Mouse (Mus musculus): ENCODE data around the gene Fam208a. TPM values are rescaled to one million over a fixed set of nuclear protein-coding genes. Genes with fewer than 3 reads are reported as not detected.
A peak's percentile ranks its signal among the peaks of the same experiment; 100 is the strongest.

Gene Fam208a
- total and polyA plus RNA-seq, 3 experiments, result 4.4 to 11.4 (median 8.2) TPM

DNA sequence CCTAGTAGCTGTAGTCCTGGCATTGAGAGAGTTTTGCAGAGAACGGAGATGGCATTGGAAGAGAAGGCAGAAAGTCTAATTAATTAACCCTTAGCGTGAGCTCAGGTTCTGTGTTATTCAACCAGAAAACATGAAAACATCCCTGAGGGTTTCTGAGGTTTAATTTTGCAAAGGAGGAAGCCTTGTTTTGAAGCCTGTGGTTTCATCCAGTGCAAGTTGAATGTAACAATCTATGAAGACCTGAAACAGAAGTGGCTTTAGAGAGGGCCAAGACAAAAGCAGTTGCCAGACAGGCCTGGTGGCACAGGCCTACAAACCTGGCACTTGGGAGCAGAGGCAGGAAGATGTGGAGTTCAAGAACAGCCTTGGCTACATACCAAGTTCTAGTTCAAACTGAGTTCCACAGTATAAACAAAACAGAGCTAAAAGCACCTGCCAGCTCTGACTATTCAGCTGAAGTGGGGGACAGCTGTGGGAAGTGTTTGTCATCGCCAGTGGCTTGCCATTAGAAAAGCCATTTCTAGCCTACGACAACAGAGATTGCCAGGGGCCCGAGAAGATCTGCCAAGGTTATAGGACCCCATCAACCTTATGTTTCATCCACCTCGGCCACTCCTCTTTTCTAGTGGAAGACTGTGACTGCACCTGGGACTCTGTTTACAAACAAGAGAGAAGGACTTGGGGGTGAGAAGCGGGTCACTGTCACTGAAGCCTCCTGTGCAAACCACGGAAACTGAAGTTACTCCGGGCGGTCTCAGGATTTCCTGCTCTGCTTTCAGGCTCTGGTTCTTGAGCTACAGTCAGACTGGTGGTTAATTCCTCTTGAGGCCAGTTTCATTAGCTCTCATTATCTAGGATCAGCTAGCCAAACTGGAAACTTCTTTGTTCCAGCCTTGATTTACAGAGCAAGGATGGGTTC is 26.0 kb upstream of the Fam208a start:
- Histone ChIP-seq H3K4me3 (replicated peaks in 1 of 3; ENCODE audit: low read depth in 2 of 3, low read length in 2 of 3, poor library complexity in 1 of 3) (no peak overlapping the region), H3K9ac (ENCODE audit: insufficient read depth, low read depth) (no peak overlapping the region), H3K4me2 (ENCODE audit: insufficient read depth, low read depth, poor library complexity, severe bottlenecking) (no peak overlapping the region), H3K36me3 (replicated peaks in 1 of 2; ENCODE audit: control insufficient read depth in 1 of 2, insufficient read depth in 1 of 2, low read length in 1 of 2) (no peaks in the 10 kb centered on the region), H3K4me1 (ENCODE audit: control insufficient read depth in 1 of 2, insufficient read depth in 2 of 2) (peaks cover 13 to 50% of the 10 kb centered on the region in 2 experiments), H3K9me3 (replicated peaks; ENCODE audit: low read length) (peaks cover 10% of the 10 kb centered on the region), H3K79me2 (replicated peaks; ENCODE audit: control insufficient read depth, extremely low read depth, insufficient read depth, poor library complexity, severe bottlenecking) (no peaks in the 10 kb centered on the region), H3K27me3 (replicated peaks) (peaks cover 5% of the 10 kb centered on the region), H3K27ac (ENCODE audit: insufficient read depth, low read depth) (no peak overlapping the region)
- dilution Hi-C loops (cut with MboI; ENCODE audit: extremely low pct_ligation_motif_present, extremely low pct_unique_long_range_greater_than_20kb, low sequenced_read_pairs) (no loop called here), in situ Hi-C loops (cut with MboI; ENCODE audit: low pct_ligation_motif_present, low pct_unique_long_range_greater_than_20kb, low sequenced_read_pairs) (no loop called here)
- peak; percentile 46 for DNase-seq (ENCODE audit: extremely low read depth)
- TF ChIP-seq MEF2A (IDR thresholded peaks at IDR 0.05; ENCODE audit: borderline replicate concordance, low read depth, low read length), result no peak
- TF ChIP-seq TBP (conservative IDR thresholded peaks at IDR 0.05; ENCODE audit: low read depth, low read length), result no peak
- no peak for TF ChIP-seq UBTF (IDR thresholded peaks at IDR 0.05; ENCODE audit: low read depth, low read length)
- no peak for TF ChIP-seq MAZ (IDR thresholded peaks at IDR 0.05; ENCODE audit: low read depth, low read length)
- no peak for TF ChIP-seq JUND (conservative IDR thresholded peaks at IDR 0.05; ENCODE audit: low read depth, low read length)
- TF ChIP-seq JUN (IDR thresholded peaks at IDR 0.05; ENCODE audit: insufficient read depth, low read depth, low read length), result no peak
- TF ChIP-seq CTCF (conservative IDR thresholded peaks at IDR 0.05 in 1 of 2, IDR thresholded peaks at IDR 0.05 in 1 of 2; ENCODE audit: low read depth in 2 of 2, low read length in 2 of 2), result no peak
- no peak for TF ChIP-seq SMC3 (IDR thresholded peaks at IDR 0.05; ENCODE audit: low read depth, low read length)

DNA sequence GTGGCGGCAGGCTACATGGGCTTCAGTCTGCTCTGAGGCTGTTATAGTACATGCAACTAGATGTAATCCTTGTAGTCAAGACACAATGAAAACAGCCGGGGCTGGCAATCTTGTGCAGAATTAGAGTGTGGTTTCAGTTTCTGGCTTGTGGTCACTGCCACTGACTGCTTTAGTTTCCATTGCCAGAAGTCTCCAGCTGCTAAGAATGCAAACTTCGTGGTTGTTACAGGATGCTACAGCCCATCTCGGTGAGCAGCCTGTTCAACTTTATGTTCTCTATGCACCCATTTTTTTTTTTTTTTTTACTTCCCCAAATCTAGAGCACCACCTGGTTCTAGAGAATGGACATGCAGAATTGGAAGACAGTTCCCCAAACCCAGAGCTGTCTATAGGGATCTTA is 23.2 kb upstream of the Fam208a start:
- Histone ChIP-seq H3K27ac (ENCODE audit: insufficient read depth, low read depth) (peak overlapping the region; percentile 76), H3K79me2 (replicated peaks; ENCODE audit: control insufficient read depth, extremely low read depth, insufficient read depth, poor library complexity, severe bottlenecking) (no peaks in the 10 kb centered on the region), H3K27me3 (replicated peaks) (no peaks in the 10 kb centered on the region), H3K9ac (ENCODE audit: insufficient read depth, low read depth) (peak overlapping the region; percentile 75; the same call in 1 of the 2 replicates), H3K4me1 (ENCODE audit: control insufficient read depth in 1 of 2, insufficient read depth in 2 of 2) (peaks cover 11 to 45% of the 10 kb centered on the region in 2 experiments), H3K36me3 (replicated peaks in 1 of 2; ENCODE audit: control insufficient read depth in 1 of 2, insufficient read depth in 1 of 2, low read length in 1 of 2) (no peaks in the 10 kb centered on the region), H3K9me3 (replicated peaks; ENCODE audit: low read length) (peaks cover 22% of the 10 kb centered on the region), H3K4me3 (replicated peaks in 1 of 3; ENCODE audit: low read depth in 2 of 3, low read length in 2 of 3, poor library complexity in 1 of 3) (peak overlapping the region; percentile 20 to 51 (median 41)), H3K4me2 (ENCODE audit: insufficient read depth, low read depth, poor library complexity, severe bottlenecking) (peak overlapping the region; percentile 88)
- peak; percentile 97 for DNase-seq (ENCODE audit: extremely low read depth)
- dilution Hi-C loops (cut with MboI; ENCODE audit: extremely low pct_ligation_motif_present, extremely low pct_unique_long_range_greater_than_20kb, low sequenced_read_pairs) (no loop called here), in situ Hi-C loops (cut with MboI; ENCODE audit: low pct_ligation_motif_present, low pct_unique_long_range_greater_than_20kb, low sequenced_read_pairs) (loop anchor here (5.0 kb wide), 1 partner anchor 218 kb away; no protein-coding TSS in a partner anchor)
- TF ChIP-seq CTCF (conservative IDR thresholded peaks at IDR 0.05 in 1 of 2, IDR thresholded peaks at IDR 0.05 in 1 of 2; ENCODE audit: low read depth in 2 of 2, low read length in 2 of 2), result peak in 1 of 2 experiments; percentile 52; a peak in 2 of 4 replicates
- TF ChIP-seq NELFE (IDR thresholded peaks at IDR 0.05; ENCODE audit: low read depth, low read length), result no peak
- TF ChIP-seq ZKSCAN1 (IDR thresholded peaks at IDR 0.05; ENCODE audit: borderline replicate concordance, low read depth, low read length), result no peak
- no peak for TF ChIP-seq ZMIZ1 (IDR thresholded peaks at IDR 0.05; ENCODE audit: low read depth, low read length)
- TF ChIP-seq GABPA (IDR thresholded peaks at IDR 0.05; ENCODE audit: insufficient replicate concordance, low read depth, low read length), result no peak
- 0 out of 2 replicates have a peak, but pooled peaks have one; percentile 31 for TF ChIP-seq MAX (IDR thresholded peaks at IDR 0.05; ENCODE audit: low read length)
- TF ChIP-seq ZNF384 (IDR thresholded peaks at IDR 0.05; ENCODE audit: low read depth, low read length), result peak; percentile 99
- TF ChIP-seq ETS1 (conservative IDR thresholded peaks at IDR 0.05; ENCODE audit: low read depth, low read length), result peak; percentile 95
- TF ChIP-seq BHLHE40 (IDR thresholded peaks at IDR 0.05; ENCODE audit: low read depth, low read length), result peak; percentile 91
- peak; percentile 98 for TF ChIP-seq EP300 (IDR thresholded peaks at IDR 0.05; ENCODE audit: low read length)
- TF ChIP-seq USF2 (conservative IDR thresholded peaks at IDR 0.05; ENCODE audit: low read depth, low read length), result no peak
- TF ChIP-seq TCF12 (IDR thresholded peaks at IDR 0.05; ENCODE audit: low read depth, low read length), result peak; percentile 98
- TF ChIP-seq USF1 (IDR thresholded peaks at IDR 0.05; ENCODE audit: low read depth, low read length), result no peak
- TF ChIP-seq E2F4 (IDR thresholded peaks at IDR 0.05; ENCODE audit: insufficient replicate concordance, low read depth, low read length), result no peak
- TF ChIP-seq UBTF (IDR thresholded peaks at IDR 0.05; ENCODE audit: low read depth, low read length), result no peak
- peak; percentile 96 for TF ChIP-seq IRF4 (IDR thresholded peaks at IDR 0.05; ENCODE audit: low read depth, low read length)
- TF ChIP-seq RAD21 (IDR thresholded peaks at IDR 0.05; ENCODE audit: low read depth, low read length), result peak; percentile 54
- TF ChIP-seq ELF1 (IDR thresholded peaks at IDR 0.05; ENCODE audit: low read depth, low read length), result no peak
- no peak for TF ChIP-seq NRF1 (IDR thresholded peaks at IDR 0.05; ENCODE audit: low read depth, low read length)
- peak; percentile 95 for TF ChIP-seq MAFK (IDR thresholded peaks at IDR 0.05; ENCODE audit: insufficient replicate concordance, low read length)
- peak; percentile 61 for TF ChIP-seq SMC3 (IDR thresholded peaks at IDR 0.05; ENCODE audit: low read depth, low read length)
- TF ChIP-seq KAT2A (IDR thresholded peaks at IDR 0.05; ENCODE audit: insufficient replicate concordance, low read length), result no peak
- TF ChIP-seq PAX5 (IDR thresholded peaks at IDR 0.05; ENCODE audit: low read length), result no peak
- no peak for TF ChIP-seq MYC (IDR thresholded peaks at IDR 0.05; ENCODE audit: low read depth, low read length)
- peak; percentile 90 for TF ChIP-seq MEF2A (IDR thresholded peaks at IDR 0.05; ENCODE audit: borderline replicate concordance, low read depth, low read length)

Measured in CH12.LX (cell line).